Mouse (Mus musculus) G1E-ER4 (cell line): ENCODE results near the gene Tulp3. TPM values are rescaled to one million over a fixed set of nuclear protein-coding genes. Genes with fewer than 3 reads are reported as not detected.

ENCODE experiments used
- GATA1 ChIP-seq: IDR thresholded peaks from one replicate; pipeline ENCODE4 v1.8.0; 2012; ENCODE audit warnings: low read length, inconsistent platforms
- polyA plus RNA-seq: library from polyadenylated mRNA; stranded (reverse); fragments of >175 nt; gene quantifications from 2 replicates; pipeline ENCODE4 v1.2.3, GENCODE M21; 2012

Tulp3 gene
- polyA plus RNA-seq, 1 experiment, result 8.5 TPM

GRCm38 (mm10) chr6:128279608-128280007 is 76.0 kb downstream of the Tulp3 start:
- no peak for TF ChIP-seq GATA1

DNA sequence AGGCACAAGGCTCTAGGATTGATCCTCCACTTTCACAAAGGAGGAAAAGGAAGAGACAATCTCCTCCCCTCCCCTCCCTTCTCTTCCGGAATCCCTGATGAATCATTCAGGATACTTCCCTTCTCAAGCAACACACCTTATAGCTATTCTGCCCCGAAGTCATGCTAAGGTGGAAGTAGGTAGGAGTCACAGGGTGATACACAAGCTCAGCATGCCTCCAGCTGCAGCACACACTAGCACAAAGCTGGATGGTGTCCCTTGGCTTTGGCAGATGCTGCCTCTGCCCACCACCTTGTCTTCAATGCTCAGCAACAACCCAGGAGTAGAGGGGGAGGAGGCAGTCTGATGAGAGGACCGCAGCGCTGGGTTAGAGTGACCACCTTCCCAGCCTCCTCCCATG is 76.6 kb downstream of the Tulp3 start:
- no peak for TF ChIP-seq GATA1

DNA sequence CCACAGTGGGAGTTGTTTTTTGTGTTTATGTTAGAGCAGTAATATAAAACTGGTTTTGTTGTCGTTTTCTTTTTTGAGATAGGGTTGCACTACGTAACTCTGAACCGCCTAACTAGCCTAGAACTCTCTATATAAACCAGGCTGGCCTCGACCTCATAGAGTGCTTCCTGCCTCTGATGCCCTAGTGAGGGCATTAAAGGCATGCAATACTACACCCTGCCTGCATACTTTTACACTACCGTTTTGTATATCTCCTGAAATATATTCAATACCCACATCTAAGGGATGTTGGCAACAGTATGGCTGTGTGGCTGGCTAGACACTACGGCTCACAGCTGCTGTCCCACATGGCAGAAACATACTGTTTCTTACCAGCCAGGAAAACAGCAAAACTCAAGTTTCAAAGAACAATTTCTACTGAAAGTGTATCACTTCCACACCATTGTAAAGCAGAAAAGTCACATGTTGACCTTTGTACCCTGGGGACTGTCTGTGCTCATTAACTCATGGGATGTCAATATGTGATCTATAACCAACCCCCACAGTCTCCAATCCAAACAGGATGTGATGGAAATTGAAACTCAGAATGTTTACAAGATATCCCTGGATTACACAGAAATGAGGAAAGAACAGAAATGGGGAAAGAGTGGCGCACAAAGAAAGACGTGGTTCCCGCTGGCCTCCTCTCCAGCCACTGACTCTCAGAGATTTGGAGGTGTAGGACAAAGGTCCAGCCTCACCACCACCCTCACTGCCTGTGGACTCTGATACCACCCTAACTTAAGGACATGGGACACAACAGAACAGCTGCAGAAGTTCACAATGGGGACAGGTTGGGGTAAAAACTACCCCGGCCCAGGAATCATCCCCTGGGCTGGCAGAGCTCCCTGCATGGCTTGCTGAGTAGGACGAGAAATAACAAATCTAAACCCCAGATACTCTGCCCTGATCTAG is 78.2 kb downstream of the Tulp3 start:
- no peak for TF ChIP-seq GATA1

DNA sequence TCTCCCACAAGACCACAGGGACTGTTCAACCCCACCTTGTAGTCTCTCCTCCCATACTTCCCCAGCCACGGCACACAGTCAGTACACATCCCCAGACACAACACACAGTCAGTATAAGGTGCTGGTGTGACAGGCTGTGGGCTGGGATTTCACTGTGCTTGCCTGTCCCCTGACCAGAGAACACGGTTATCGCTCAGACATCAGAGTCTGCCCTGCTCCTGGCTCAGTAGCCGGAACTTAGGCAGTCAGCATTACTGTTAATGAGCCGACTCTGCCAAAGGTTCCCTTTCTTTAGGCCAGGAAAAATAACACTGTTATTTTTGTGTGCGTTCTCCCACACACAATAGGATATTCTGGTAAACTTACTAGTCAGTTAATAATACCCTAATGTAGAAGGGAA is 79.3 kb downstream of the Tulp3 start:
- TF ChIP-seq GATA1, result no peak

DNA sequence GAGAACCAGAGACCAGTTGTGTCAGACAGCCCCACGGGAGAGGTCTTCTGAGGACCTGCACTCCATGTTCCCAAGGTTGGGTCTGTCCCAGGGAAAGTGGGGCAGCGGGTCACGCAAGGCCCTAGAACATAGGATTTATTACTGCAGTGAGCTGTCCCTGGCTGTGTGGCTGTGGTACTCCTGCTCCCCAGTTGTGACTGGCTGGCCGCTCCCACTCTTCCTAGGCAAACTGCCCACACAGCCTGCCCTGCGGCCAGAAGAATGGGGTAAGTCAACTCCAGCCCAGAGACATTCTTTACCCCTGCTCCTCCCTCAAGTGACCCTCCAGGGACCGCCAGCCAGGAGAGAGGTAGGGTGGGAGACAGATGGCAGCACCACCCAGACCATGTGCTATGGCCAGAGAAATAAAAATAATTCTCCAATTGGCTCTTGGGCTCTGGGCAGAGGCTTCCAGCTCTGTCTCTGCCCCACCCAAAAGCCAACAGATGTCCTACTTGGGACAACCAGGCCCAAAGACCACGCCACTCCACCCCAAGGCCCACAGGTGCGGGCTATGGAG is 80.1 kb downstream of the Tulp3 start:
- TF ChIP-seq GATA1, result no peak

- no peak for TF ChIP-seq GATA1
Measured at GRCm38 (mm10) chr6:128273507-128273906, 82.1 kb downstream of the Tulp3 start.

- no peak for TF ChIP-seq GATA1
Measured at GRCm38 (mm10) chr6:128272754-128273153, 82.9 kb downstream of the Tulp3 start.

Other genes with a start within 250 kb of the Tulp3 start
- not detected in 2 replicates for gene Tspan9, start 212.3 kb downstream of the Tulp3 start, polyA plus RNA-seq
- gene Tead4, start 55.0 kb downstream of the Tulp3 start, polyA plus RNA-seq, result not detected in 2 replicates
- 86.4 and 122 TPM in 2 replicates for gene Rhno1, start 7.1 kb upstream of the Tulp3 start, polyA plus RNA-seq
- 59.5 and 69.3 TPM in 2 replicates for gene Foxm1, start 7.1 kb upstream of the Tulp3 start, polyA plus RNA-seq
- not detected in 2 replicates for gene Tex52, start 19.6 kb upstream of the Tulp3 start, polyA plus RNA-seq
- gene Gm44596, start 19.7 kb upstream of the Tulp3 start, polyA plus RNA-seq, result not detected in 2 replicates
- not detected in 2 replicates for gene Nrip2, start 43.4 kb upstream of the Tulp3 start, polyA plus RNA-seq
- gene Itfg2, start 69.1 kb upstream of the Tulp3 start, polyA plus RNA-seq, result 26.2 and 33.2 TPM in 2 replicates
- gene Fkbp4, start 82.8 kb upstream of the Tulp3 start, polyA plus RNA-seq, result 391 and 470 TPM in 2 replicates
- gene Pzp, start 170.9 kb upstream of the Tulp3 start, polyA plus RNA-seq, result not detected in 2 replicates
- not detected in 2 replicates for gene A2ml1, start 225.8 kb upstream of the Tulp3 start, polyA plus RNA-seq